Mouse (Mus musculus): Measurements from ENCODE around the gene Pofut2.

The Pofut2 gene

GRCm38 (mm10) chr10:77305766-77306165, 46.7 kb downstream of the Pofut2 start:
- no peak for DNase-seq (ENCODE audit: extremely low read depth, insufficient read length, low spot score)

DNA sequence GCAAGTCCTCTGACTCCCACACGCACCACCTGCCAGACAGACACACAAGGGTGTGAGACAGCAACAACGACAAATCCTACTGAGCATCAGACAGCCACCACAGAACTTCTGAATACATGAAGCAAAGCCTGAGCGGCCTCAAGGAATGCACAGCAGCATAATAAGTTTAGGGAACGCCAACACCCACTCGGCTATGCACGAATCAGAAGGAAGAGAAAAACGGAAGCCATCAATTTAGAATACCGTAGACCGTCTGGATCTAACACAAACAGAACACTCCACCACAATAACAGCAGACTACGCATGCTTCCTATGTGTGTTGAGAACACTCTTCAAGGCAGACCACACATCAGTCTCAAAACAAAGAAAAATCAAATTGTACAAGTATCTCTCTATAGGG, 50.0 kb downstream of the Pofut2 start:
- DNase-seq (ENCODE audit: extremely low read depth, insufficient read length, low spot score) = no peak

- DNase-seq (ENCODE audit: extremely low read depth, insufficient read length, low spot score) = no peak
These were observed 55.8 kb downstream of the Pofut2 start for GRCm38 (mm10) chr10:77314711-77315266.

DNA sequence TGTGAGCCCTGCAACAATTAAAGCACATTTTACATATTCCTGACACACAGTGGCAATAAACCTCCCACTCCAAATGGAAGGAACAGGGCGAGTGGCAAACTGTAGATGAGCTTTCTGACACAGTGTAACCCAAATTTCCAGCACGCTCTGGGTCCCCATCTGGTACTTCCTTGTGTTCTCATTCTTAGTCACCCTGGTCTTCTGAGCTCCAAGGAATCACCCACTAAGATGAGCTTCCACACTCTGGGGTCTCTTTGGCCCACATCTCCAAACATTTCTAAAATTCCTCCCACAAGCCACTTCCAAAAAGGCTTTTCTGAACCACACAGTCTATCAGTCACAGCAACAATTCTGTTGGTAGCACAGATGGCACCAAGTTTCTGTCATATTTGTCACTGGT, 56.7 kb downstream of the Pofut2 start:
- DNase-seq (ENCODE audit: extremely low read depth, insufficient read length, low spot score) = no peak
